Mouse (Mus musculus) cerebellum, adult 2 months (tissue): ENCODE data around the gene B3gnt9.

Experiments
- CTCF ChIP-seq: fragments of 200-500 bp; IDR thresholded peaks from 2 replicates; pipeline ENCODE4 v1.5.1; 2011; ENCODE audit warnings: low read depth, mild to moderate bottlenecking, control low read depth, low read length, moderate library complexity, borderline replicate concordance; ENCODE audit not compliant: insufficient read depth
- POLR2A ChIP-seq: fragments of 200-500 bp; IDR thresholded peaks from 2 replicates; pipeline ENCODE4 v1.6.1; 2011; ENCODE audit warnings: low read length, control low read depth, borderline replicate concordance; ENCODE audit not compliant: insufficient read depth

DNA sequence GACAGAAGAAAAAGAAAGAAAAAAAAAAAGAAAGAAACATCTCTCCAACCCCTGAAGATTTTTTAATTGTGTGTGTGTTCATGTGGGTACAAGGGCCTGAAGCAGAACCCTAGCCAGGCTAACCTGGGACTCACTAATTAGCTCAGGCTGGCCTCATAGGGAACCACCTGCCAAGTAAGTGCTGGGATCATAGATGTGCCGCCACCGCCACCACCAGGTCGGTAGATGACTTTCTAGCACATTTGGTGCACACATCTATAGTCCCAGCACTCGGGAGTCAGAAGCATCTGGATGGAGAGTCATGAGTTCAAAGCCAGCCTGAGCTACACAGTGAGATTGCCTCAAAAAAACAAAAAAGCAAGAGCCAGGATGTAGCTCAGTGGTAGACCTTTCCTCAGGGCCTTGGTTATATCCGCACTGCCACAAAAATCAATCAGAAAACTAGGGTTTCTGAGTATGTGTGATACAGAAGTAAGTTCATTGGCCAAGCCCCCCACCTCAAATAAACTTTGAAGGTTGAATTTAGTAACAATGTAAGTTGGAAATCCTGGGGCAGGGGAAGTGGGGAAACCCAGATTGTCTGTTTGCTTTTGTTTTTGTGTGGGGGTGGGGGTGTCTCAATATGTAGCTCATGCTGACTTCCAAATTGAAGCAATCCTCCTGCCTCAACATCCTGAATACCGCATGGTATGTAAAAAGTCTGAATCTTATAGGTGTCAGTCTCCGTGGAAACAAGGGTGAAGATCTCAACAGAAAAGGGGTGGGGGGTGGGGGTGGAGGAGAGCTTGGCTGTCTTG is 2.6 kb upstream of the B3gnt9 start:
- no peak for TF ChIP-seq CTCF
- no peak for TF ChIP-seq POLR2A
